Mouse (Mus musculus) lung, postnatal 10 days (tissue): ENCODE data around the gene Lrrc66.
"Not testable (repeated sequence)": the region's sequence is repeated elsewhere in the genome, so short reads cannot be mapped to it uniquely, and the experiment has no call there.

ENCODE experiments used
- DNase-seq: peaks from one replicate; pipeline ENCODE4 v3.0.0; 2021

The Lrrc66 gene

DNA sequence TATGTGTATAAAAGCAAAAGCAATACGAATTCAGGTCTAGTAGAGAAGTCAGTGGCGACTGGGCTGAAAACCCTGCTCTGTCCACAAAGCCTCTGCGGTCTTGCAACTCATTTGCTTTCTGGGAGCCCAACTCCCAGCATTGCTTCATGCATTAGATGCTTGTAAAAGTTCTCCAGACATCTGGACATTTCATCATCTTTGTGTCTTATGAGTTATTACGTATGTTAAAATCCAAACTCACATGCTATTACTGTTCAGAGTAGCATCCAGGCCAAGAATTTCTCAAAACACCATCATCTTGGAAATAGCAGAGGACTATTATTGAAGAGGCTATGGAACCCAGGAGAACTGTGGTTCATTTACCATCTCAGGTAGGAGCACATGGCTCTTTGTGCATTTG is 21.3 kb downstream of the Lrrc66 start:
- no peak for DNase-seq

DNA sequence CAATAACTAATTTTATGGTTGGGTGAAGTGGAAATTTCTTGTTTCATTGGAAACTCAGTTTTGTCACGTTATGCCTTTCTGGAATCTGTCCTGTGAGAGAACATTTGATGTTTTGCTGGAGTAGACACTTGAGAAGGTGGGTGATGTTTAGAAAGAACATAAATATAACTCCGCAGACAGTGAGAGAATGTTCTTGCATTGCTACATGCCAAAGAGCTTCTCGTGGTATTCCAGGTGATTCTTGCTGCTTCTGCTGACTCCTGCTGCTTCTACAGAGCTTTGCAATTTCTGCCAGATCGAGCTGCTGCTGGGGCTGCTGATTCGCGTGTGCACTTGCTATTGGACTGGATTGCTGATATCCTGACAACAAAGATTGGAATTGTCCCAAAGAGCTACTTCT is 27.4 kb downstream of the Lrrc66 start:
- no peak for DNase-seq

DNA sequence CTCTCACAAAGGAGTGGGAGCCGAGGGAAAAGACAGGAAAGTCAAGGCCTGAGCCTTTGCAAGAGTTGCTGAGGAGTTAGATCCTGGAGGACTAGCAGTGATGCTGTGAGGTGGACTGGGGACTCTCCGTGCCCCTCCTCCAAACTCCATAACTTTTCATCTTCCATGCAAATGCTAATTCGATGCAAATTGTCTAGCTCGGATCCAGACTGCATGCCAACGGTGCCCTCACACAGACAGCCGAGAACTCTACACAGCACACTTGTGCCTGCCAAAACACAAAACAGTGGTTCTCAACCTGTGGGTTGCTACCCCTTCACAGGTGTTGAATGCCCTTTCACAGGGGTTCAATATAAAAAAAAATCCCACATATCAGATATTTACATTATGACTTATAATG is 27.8 kb downstream of the Lrrc66 start:
- no peak for DNase-seq

DNA sequence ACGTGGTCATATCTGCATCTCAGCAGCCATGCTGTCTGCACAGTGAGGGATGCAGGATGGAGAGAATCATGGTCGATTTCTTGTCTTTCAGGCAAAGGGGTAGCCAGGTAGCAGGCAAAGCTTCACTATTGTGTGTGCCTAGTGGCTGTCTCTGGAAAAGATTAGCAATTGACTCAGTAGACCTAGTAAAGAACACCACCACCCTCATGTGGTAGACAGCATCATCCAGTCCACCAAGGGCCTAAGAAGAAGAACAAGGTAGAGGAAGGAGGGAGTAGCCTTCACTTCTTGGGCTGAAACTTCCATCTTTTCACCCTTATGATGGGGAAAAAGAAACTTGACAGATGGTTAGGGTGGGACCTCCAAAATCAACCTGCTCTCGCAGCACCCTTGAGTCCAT is 29.5 kb downstream of the Lrrc66 start:
- no peak for DNase-seq

DNA sequence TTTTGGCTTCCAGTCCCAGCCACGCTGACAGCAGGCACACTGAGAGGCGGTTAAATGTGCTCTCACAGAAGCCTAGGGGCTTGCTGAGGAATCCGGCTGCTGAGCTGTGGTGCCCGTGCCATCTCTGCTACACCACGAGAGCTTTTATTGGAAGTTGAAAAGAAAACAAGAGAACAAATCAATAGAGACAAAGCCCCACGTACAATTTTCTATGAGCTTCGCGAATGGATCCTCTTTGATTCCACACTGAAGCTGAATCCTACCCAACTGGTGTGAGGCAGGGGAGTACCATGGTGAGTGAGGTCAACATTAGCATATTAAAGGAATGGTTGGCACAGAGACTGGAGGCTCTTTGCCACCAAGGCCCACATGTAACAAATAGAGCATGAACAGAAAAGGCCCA is 31.0 kb downstream of the Lrrc66 start:
- no peak for DNase-seq

DNA sequence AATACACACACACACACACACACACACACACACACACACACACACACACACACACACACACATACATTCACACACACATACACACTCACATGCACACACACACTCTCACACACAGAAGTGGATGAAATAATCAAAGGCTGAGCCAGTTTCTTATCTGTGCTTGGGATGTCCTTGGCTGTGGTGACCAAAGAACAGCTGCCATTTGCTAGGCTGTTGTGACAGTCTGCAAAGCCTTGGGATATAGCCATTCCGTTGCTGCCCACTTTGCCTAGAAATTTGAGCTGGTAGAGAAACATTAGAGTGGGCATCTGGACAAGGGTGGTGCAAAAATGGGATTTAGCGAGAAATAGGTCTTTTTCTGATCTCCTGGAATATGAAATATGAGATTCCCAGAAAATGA is 32.3 kb downstream of the Lrrc66 start:
- DNase-seq = peak; percentile 8

- no peak for DNase-seq
These were observed 33.2 kb downstream of the Lrrc66 start for GRCm38 (mm10) chr5:73598943-73599695.

GRCm38 (mm10) chr5:73587119-73587518 is 45.2 kb downstream of the Lrrc66 start:
- DNase-seq = no peak

- DNase-seq = no peak
These were observed 45.7 kb downstream of the Lrrc66 start for GRCm38 (mm10) chr5:73586597-73586996.

DNA sequence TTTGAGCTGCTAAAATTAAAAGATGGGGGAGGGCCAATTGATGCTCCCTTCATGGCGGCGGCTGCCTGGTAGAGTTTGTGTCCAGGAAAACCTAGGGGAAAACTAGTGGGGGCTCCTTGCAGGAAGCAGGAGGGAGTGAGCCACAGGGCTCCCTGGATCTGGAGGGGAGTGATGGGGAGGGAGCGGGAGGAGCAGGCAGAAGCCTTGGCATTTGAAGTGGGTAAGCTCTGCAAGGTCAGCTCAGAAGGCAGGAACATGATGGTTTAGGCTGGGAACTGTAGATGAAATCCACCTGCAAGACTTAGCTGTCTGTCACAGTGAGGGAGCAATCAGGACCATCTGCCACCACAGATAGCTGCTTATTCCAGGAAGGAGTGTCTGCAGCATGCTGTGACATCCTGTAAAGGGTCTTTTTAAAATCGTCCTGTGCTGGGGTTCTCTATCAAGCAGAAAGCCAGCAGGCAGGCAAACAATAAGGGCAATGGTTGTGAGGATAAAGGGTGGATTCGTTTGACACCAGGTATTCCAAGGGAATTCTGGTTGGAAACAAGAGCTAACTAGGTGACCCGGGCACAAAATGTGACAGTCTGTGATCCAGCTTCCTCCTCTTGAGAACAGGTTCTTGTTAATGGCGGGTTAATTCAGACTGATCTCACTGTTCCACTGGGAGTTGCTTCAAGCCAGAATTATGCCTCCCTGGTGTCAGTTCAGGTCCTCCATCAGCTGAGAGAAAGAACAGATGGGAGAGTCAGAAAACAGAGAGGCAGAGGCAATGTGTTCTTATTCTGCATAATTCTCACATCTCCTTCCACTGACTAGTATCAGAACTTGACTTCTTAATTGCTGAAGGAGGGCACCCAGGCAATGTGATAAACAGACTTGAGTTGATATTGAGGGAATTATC is 46.9 kb downstream of the Lrrc66 start:
- no peak for DNase-seq

GRCm38 (mm10) chr5:73584011-73584410 is 48.3 kb downstream of the Lrrc66 start:
- DNase-seq = not testable (repeated sequence)

DNA sequence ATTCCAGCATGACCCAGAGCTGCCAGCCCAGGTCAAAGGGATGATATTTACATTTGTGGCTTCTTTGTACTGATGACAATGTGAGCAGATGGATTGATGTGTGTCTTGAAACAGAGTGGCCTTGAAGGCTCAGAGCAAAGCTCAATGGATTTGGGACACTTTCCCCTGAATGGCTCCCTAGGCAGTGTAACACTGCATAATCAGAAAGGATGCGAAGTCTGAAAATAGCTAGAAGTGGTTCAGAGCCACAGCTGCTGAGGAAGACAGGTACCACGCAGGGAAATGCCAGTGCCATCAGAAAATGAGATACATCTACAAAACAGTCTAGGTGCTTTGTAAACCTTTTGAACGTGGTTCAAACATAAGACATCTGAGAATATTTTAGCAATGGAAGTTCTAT is 54.2 kb downstream of the Lrrc66 start:
- DNase-seq = no peak

- no peak for DNase-seq
These were observed 55.6 kb downstream of the Lrrc66 start for GRCm38 (mm10) chr5:73576708-73577107.

DNA sequence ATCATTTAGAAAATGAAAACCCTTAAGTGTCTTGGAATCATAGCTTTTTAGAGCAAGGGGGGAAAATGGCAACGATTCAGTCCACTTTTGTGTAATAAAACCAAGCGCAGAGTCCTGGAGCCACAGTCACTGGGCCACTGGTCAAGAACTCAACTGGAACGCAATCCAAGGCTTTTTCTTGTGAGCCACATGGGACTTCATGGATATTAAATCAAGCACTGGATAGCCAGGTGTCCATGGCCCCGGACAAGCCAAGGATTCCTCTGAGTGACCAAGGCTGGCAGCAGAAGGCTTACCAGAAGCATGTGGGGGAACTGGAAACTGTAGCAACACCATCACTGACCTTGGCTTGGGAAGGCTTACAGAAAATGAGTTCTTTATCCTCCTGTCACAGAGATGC is 57.7 kb downstream of the Lrrc66 start:
- no peak for DNase-seq

GRCm38 (mm10) chr5:73573789-73574188 is 58.5 kb downstream of the Lrrc66 start:
- DNase-seq = peak; percentile 52

GRCm38 (mm10) chr5:73572846-73573245 is 59.5 kb downstream of the Lrrc66 start:
- no peak for DNase-seq

DNA sequence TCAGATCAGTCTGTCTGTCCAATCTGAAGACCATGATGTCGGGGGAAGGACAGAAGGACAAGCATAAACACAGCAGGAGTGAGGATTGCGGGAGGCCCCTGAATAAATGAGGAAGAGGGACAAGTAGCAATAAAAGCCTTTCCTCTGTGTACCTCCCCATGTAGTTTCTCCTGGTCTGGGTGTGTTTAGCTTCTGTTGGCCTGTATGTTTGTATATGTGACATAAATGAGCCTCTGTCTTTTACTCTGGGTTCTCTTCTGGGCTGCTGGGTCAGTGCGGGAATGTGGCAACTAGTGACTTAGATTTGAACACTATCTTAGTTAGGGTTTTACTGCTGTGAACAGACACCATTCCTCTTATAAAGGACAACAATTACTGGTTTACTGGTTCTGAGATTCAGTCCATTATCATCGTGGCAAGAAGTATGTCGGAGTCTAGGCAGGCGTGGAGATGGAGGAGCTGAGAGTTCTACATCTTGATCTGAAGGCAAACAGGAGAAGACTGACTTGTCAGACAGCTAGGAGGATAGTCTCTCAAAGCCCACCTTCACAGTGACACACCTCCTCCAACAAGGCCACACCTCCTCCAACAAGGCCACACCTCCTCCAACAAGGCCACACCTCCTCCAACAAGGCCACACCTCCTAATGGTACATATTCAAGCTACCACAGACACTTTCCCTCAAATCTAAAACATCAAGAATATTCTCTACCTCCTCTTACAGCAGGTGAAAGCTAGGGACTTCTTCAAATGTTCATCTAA is 60.8 kb downstream of the Lrrc66 start:
- no peak for DNase-seq

DNA sequence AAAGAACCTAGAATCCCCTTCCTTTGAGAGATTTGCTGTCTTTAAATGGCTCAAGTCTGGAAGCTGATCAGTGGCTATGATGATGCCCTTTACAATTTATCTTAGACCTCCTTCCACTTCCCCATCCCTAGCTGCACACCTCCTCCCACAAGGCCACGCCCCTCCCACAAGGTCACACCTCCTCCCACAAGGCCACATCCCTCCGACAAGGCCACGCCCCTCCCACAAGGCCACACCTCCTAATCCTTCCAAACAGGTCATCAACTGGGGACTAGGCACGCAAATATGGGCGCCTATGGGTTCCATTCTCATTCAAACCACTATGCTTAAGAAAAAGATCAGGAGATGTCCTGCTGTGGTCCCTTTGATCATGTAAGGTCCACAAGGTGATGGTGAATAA is 63.1 kb downstream of the Lrrc66 start:
- DNase-seq = peak; percentile 17

DNA sequence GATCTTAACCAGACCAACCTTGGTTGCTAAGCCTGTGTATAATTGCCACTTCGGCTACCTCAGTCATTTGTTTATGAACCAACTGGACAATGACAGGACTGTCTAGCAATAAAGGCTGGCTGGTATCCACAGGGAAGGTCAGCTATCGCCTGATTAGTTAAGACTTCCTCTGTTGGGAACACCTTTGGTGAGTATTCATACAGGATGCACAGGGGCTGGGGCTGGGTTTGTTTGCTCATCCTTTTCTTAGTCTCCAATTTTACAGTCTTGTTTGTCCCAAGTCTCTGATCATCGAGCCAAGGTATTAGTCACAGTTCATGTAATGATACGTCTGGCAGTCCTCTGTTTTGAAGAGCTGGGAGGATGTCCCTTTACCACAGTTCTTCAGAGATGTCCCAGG is 65.4 kb downstream of the Lrrc66 start:
- DNase-seq = no peak

GRCm38 (mm10) chr5:73566119-73566518 is 66.2 kb downstream of the Lrrc66 start:
- DNase-seq = no peak

GRCm38 (mm10) chr5:73564038-73564437 is 68.3 kb downstream of the Lrrc66 start:
- no peak for DNase-seq

GRCm38 (mm10) chr5:73558756-73559155 is 73.6 kb downstream of the Lrrc66 start:
- no peak for DNase-seq

- DNase-seq = peak; percentile 37
These were observed 75.4 kb downstream of the Lrrc66 start for GRCm38 (mm10) chr5:73556733-73557425.
